ENCODE assay signal across 9 mouse cellular contexts in the genomic region with DNA sequence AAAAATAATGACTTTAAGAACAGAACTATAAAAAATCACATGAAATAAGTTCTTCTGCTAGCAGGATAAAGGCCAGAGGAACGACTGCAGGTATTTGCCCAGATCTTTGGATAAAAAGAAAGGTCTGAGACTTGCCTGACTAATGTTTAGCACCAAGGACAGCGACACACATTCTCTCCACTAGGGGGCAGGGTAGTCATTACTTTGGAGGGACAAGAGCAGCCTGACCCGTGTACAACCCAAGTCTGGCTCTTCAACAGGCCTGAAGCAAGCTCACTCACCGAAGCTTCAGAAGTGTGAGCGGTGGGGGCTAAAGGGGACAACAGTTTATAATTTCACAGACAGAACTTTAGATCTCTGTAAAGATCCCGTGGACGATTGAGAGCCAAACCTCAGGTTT.
A peak's percentile ranks its signal among the peaks of the same experiment; 100 is the strongest.
DNase-seq lines count a peak whose midpoint lies in the region; ATAC-seq and TF ChIP-seq lines count a peak whose summit lies in the region.
"Had no signal": no experiment of that assay in that cellular context is flagged by ENCODE, and none has a peak within 500 bp of the region (broad histone marks: within the 10 kb centered on the region; RNA-seq: fewer than 3 reads in every experiment).

No protein-coding gene starts in this region.

- ATAC-seq in neural tube, embryonic 15.5 days (ENCODE audit: low FRiP score): no peak
- ATAC-seq in neural tube, embryonic 11.5 days (ENCODE audit: insufficient read depth, low FRiP score, low TSS enrichment): peak; percentile 76; the same call in 1 of the 2 replicates

- peak; percentile 91 for TF ChIP-seq CTCF in kidney, adult 2 months (conservative IDR thresholded peaks at IDR 0.05; ENCODE audit: insufficient read depth, insufficient read length, low read depth, low read length)
- peak; percentile 86; the same call in 1 of the 2 replicates for TF ChIP-seq CTCF in testis, adult 2 months (IDR thresholded peaks at IDR 0.05; ENCODE audit: control insufficient read depth, insufficient read depth, insufficient replicate concordance, low read depth, low read length)

- H3K27ac ChIP-seq in neural tube, embryonic 15.5 days (replicated peaks): no peak overlapping the region
- H3K27ac ChIP-seq in kidney, adult 2 months (ENCODE audit: insufficient read depth, low read depth, low read length): no peak overlapping the region
- no peak overlapping the region for H3K27ac ChIP-seq in limb, embryonic 10.5 days
- no peak overlapping the region for H3K27ac ChIP-seq in neural tube, embryonic 11.5 days (ENCODE audit: low read depth, low read length)
- no peak overlapping the region for H3K27ac ChIP-seq in testis, adult 2 months (ENCODE audit: control insufficient read depth, insufficient read depth, low read depth, low read length)
- H3K27ac ChIP-seq: embryonic facial prominence, embryonic 13.5 days had no signal

- H3K36me3 ChIP-seq in neural tube, embryonic 15.5 days: no peaks in the 10 kb centered on the region
- no peaks in the 10 kb centered on the region for H3K36me3 ChIP-seq in kidney, adult 2 months (ENCODE audit: control insufficient read depth, insufficient read depth, low read length)
- no peaks in the 10 kb centered on the region for H3K36me3 ChIP-seq in limb, embryonic 10.5 days
- H3K36me3 ChIP-seq in neural tube, embryonic 11.5 days (ENCODE audit: control insufficient read depth, insufficient read depth, low read length): no peaks in the 10 kb centered on the region
- H3K36me3 ChIP-seq in testis, adult 2 months (ENCODE audit: control insufficient read depth, insufficient read depth, low read length): no peaks in the 10 kb centered on the region
- H3K36me3 ChIP-seq: embryonic facial prominence, embryonic 13.5 days had no signal

- no peak overlapping the region for H3K4me2 ChIP-seq in neural tube, embryonic 15.5 days
- no peak overlapping the region for H3K4me2 ChIP-seq in neural tube, embryonic 11.5 days (ENCODE audit: low read depth)
- H3K4me2 ChIP-seq: embryonic facial prominence, embryonic 13.5 days had no signal

- H3K4me1 ChIP-seq in neural tube, embryonic 15.5 days: no peaks in the 10 kb centered on the region
- H3K4me1 ChIP-seq in kidney, adult 2 months (ENCODE audit: control insufficient read depth, insufficient read depth, low read length): no peaks in the 10 kb centered on the region
- no peaks in the 10 kb centered on the region for H3K4me1 ChIP-seq in limb, embryonic 10.5 days
- no peaks in the 10 kb centered on the region for H3K4me1 ChIP-seq in neural tube, embryonic 11.5 days (ENCODE audit: control insufficient read depth, insufficient read depth, low read length)
- no peaks in the 10 kb centered on the region for H3K4me1 ChIP-seq in testis, adult 2 months (ENCODE audit: control insufficient read depth, insufficient read depth, low read length)
- H3K4me1 ChIP-seq: embryonic facial prominence, embryonic 13.5 days had no signal

- TF ChIP-seq POLR2A in kidney, adult 2 months (IDR thresholded peaks at IDR 0.05; ENCODE audit: low read depth, low read length): no peak
- TF ChIP-seq POLR2A in testis, adult 2 months (IDR thresholded peaks at IDR 0.05; ENCODE audit: control insufficient read depth, low read depth, low read length): no peak

- peak; percentile 90 for DNase-seq in neural tube, embryonic 10.5 days (ENCODE audit: extremely low spot score, low spot score)
- DNase-seq in cerebellum, postnatal 14 days: peak; percentile 90 to 95
- DNase-seq in gastrocnemius, adult 18-20 months (ENCODE audit: low spot score): peak; percentile 63
- DNase-seq in kidney, adult 2 months: peak; percentile 77
- peak; percentile 93 for DNase-seq in limb, embryonic 10.5 days (ENCODE audit: low spot score)
- peak; percentile 88 for DNase-seq in neural tube, embryonic 11.5 days (ENCODE audit: low spot score)

- no peaks in the 10 kb centered on the region for H3K9me3 ChIP-seq in neural tube, embryonic 15.5 days (replicated peaks)
- H3K9me3 ChIP-seq in limb, embryonic 10.5 days (replicated peaks): no peaks in the 10 kb centered on the region
- H3K9me3 ChIP-seq in neural tube, embryonic 11.5 days (ENCODE audit: control insufficient read depth, low read length): no peaks in the 10 kb centered on the region
- H3K9me3 ChIP-seq: embryonic facial prominence, embryonic 13.5 days had no signal

- WGBS in neural tube, embryonic 15.5 days: 21% methylated on average over 7 of the region's 7 CpGs
- 19% methylated on average over 7 of the region's 7 CpGs for WGBS in kidney, adult 2 months
- 33% methylated on average over 7 of the region's 7 CpGs for WGBS in limb, embryonic 10.5 days
- whole genome bisulfite sequencing in neural tube, embryonic 11.5 days: 30% methylated on average over 7 of the region's 7 CpGs

- no peaks in the 10 kb centered on the region for H3K27me3 ChIP-seq in neural tube, embryonic 15.5 days (replicated peaks)
- H3K27me3 ChIP-seq in kidney, adult 2 months (replicated peaks; ENCODE audit: control insufficient read depth, insufficient read depth, low read length): no peaks in the 10 kb centered on the region
- H3K27me3 ChIP-seq in limb, embryonic 10.5 days (ENCODE audit: low read depth, poor library complexity, severe bottlenecking): no peaks in the 10 kb centered on the region
- H3K27me3 ChIP-seq in neural tube, embryonic 11.5 days (ENCODE audit: control insufficient read depth, insufficient read depth, low read length): no peaks in the 10 kb centered on the region
- no peaks in the 10 kb centered on the region for H3K27me3 ChIP-seq in testis, adult 2 months (ENCODE audit: control insufficient read depth, insufficient read depth, low read length)
- H3K27me3 ChIP-seq: embryonic facial prominence, embryonic 13.5 days had no signal

- no peak overlapping the region for H3K4me3 ChIP-seq in neural tube, embryonic 15.5 days (replicated peaks)
- no peak overlapping the region for H3K4me3 ChIP-seq in kidney, adult 2 months (ENCODE audit: insufficient read depth, low read depth, low read length)
- H3K4me3 ChIP-seq in limb, embryonic 10.5 days: no peak overlapping the region
- no peak overlapping the region for H3K4me3 ChIP-seq in neural tube, embryonic 11.5 days (ENCODE audit: low read depth, low read length)
- no peak overlapping the region for H3K4me3 ChIP-seq in testis, adult 2 months (ENCODE audit: control insufficient read depth, low read depth, low read length)
- H3K4me3 ChIP-seq: embryonic facial prominence, embryonic 13.5 days had no signal

- H3K9ac ChIP-seq in neural tube, embryonic 15.5 days (replicated peaks): no peak overlapping the region
- no peak overlapping the region for H3K9ac ChIP-seq in neural tube, embryonic 11.5 days (ENCODE audit: low read length)
- H3K9ac ChIP-seq: embryonic facial prominence, embryonic 13.5 days had no signal
